Mouse (Mus musculus) testis, adult 2 months (tissue): ENCODE results near the gene Plk3.

ENCODE experiments used
- CTCF ChIP-seq: fragments of 200-500 bp; IDR thresholded peaks from 2 replicates; pipeline ENCODE4 v1.5.1; 2012; ENCODE audit warnings: low read depth, mild to moderate bottlenecking, inconsistent platforms, low read length, moderate library complexity; ENCODE audit not compliant: control insufficient read depth, insufficient read depth, insufficient replicate concordance
- POLR2A ChIP-seq: fragments of 200-500 bp; IDR thresholded peaks from 2 replicates; pipeline ENCODE4 v1.6.1; 2012; ENCODE audit warnings: low read depth, mild to moderate bottlenecking, inconsistent platforms, low read length, moderate library complexity; ENCODE audit not compliant: control insufficient read depth

DNA sequence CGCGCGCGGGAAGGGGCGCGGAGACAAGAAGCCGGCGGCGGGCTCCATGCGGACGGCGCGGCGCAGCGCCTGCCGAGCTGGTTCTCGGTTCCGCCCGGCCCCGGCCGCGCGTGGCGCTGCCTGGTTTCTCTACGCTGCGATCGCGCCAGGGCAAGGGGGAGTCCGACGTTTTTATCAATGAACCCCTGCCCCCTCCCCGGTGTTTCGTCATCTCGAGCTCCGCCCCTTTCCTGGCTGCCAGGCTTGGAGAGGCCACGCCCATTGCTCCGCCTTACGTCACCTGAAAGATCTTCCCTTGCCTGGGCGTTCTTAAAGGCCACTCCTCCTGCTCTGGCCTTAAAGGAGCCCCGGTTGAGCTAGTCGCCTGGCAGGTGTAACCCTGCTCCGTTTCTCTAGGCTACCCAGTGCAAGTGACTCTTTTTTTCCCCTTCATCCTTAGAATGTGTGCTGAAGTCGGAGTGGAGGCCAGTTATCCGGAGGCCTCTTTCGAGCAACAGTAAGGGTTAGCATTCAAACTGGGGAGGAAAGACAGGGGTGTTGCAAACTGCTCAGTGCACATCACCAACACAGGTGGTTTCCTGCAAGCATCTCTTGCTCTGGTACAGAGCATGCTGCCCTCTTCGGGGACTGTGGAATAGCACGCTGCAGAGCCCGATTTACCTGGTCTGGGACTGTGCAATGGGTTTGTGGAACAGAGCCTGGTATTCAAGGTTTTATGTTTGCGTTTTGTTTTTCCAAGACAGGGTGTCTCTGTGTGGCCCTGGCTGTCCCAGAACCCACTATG, at the start of gene Plk3:
- TF ChIP-seq CTCF: no peak
- 0 out of 2 replicates have a peak, but pooled peaks have one; percentile 24 for TF ChIP-seq POLR2A
